Mouse (Mus musculus): ENCODE data around the gene Ncor2. TPM values are rescaled to one million over a fixed set of nuclear protein-coding genes. Genes with fewer than 3 reads are reported as not detected.
A peak's percentile ranks its signal among the peaks of the same experiment; 100 is the strongest.

Gene Ncor2
- polyA plus RNA-seq, 1 experiment from 2014 or later = 36.5 TPM

DNA sequence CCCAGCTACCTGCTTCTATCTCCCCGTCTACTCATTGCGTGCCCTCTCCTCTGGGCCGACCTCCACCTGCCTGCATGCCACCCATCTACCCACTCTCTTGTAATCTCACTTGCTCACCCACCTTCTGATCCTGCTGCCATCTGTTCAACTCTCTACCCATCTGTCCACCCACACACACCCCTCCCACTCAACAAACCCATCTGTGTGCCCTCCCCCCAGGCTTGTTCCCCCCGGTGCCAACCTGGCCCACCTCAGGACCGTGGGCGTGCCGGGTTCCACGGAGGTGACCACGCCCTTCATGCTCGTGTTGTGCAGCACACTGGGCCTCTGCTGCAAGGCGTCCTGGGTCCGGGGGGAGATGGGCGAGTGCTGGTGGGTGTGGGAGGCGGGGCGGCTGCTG is 150.6 kb downstream of the Ncor2 start:
- H3K9ac ChIP-seq = no peak overlapping the region
- H3K4me3 ChIP-seq (ENCODE audit: low read depth, low read length) = no peak overlapping the region
- no peaks in the 10 kb centered on the region for H3K27me3 ChIP-seq (ENCODE audit: insufficient read depth, low read length)
- no peak overlapping the region for H3K27ac ChIP-seq (ENCODE audit: low read depth)
- no peaks in the 10 kb centered on the region for H3K9me3 ChIP-seq (ENCODE audit: low read depth, low read length)
- 93% methylated on average over 15 of the region's 15 CpGs for WGBS
- ATAC-seq (ENCODE audit: insufficient read depth) = no peak
- H3K36me3 ChIP-seq (ENCODE audit: insufficient read depth) = peaks cover 99% of the 10 kb centered on the region
- no peak for DNase-seq
- no peak for TF ChIP-seq CTCF (IDR thresholded peaks at IDR 0.05; ENCODE audit: low read depth)
- no peaks in the 10 kb centered on the region for H3K4me1 ChIP-seq (ENCODE audit: insufficient read depth)
- H3K4me2 ChIP-seq = no peak overlapping the region

DNA sequence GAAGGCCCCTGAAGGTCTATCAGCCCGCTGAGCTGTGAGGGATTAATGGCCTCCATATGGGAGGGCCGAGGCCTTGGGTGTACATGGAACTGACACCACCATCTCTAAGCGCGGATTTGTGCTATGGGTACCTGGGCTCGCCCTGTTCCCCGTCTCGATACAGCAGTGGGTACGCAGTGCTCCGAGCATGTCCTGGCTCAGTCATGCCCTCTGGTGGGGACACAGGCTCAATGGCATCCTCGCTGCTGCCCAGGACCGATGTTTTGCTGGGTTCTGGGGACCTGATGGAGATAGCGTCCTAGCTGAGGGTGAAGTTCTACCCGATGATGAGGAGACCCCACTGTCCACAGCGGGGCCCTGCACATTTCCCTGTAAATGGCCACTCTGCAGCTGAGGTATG is 155.0 kb downstream of the Ncor2 start:
- Histone ChIP-seq H3K4me3 (ENCODE audit: low read depth, low read length) (no peak overlapping the region), H3K9ac (no peak overlapping the region), H3K9me3 (ENCODE audit: low read depth, low read length) (no peaks in the 10 kb centered on the region), H3K36me3 (ENCODE audit: insufficient read depth) (peaks cover 88% of the 10 kb centered on the region), H3K27me3 (ENCODE audit: insufficient read depth, low read length) (no peaks in the 10 kb centered on the region), H3K27ac (ENCODE audit: low read depth) (no peak overlapping the region), H3K4me2 (no peak overlapping the region), H3K4me1 (ENCODE audit: insufficient read depth) (no peaks in the 10 kb centered on the region)
- ATAC-seq (ENCODE audit: insufficient read depth) (no peak), DNase-seq (peak; percentile 60)
- 82% methylated on average over 14 of the region's 14 CpGs for WGBS
- TF ChIP-seq CTCF (IDR thresholded peaks at IDR 0.05; ENCODE audit: low read depth) = peak; percentile 74

DNA sequence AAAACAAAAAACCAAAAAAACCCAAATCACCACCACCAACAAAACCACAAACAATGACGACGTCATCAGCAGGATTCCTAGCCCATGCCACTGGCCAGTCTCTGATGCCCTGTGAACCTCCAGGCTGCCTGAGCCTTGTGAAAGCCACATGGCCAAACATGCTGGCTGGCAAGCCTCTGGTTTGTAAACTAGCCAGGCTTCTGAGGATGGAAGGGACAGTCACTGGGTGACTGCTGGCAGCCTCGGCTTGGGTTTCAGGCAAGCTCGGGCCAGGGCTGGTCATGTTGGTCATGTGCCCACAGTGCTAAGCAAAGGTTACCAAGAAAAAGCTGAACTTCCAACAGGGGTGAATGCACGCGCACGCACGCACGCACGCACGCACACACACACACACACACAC is 157.7 kb downstream of the Ncor2 start:
- Histone ChIP-seq H3K27me3 (ENCODE audit: insufficient read depth, low read length) (no peaks in the 10 kb centered on the region), H3K36me3 (ENCODE audit: insufficient read depth) (peaks cover 88% of the 10 kb centered on the region), H3K9me3 (ENCODE audit: low read depth, low read length) (no peaks in the 10 kb centered on the region), H3K4me1 (ENCODE audit: insufficient read depth) (no peaks in the 10 kb centered on the region), H3K9ac (no peak overlapping the region), H3K27ac (ENCODE audit: low read depth) (no peak overlapping the region), H3K4me2 (no peak overlapping the region), H3K4me3 (ENCODE audit: low read depth, low read length) (no peak overlapping the region)
- DNase-seq (no peak), ATAC-seq (ENCODE audit: insufficient read depth) (no peak)
- TF ChIP-seq CTCF (IDR thresholded peaks at IDR 0.05; ENCODE audit: low read depth) = no peak
- 85% methylated on average over 11 of the region's 11 CpGs for WGBS

DNA sequence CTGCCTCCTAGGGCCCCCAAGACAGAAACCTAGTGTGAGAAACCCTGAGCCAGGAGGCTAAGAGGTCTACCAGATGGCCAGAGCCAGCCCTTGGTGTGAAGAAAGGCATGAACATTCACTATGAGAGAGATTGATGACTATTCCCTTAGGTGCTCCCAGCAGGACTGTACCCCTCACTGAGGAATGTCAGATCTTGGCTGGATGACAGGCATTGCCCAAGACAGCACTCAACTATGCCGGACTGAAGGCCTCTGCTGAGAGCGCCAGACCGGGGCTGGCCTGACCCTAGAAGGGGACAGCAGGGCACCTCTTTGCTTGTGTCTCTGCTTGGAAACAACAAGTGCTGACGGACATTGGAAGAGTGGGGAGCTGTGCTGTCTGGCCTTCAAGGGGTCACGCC is 159.9 kb downstream of the Ncor2 start:
- H3K9ac ChIP-seq = no peak overlapping the region
- H3K9me3 ChIP-seq (ENCODE audit: low read depth, low read length) = no peaks in the 10 kb centered on the region
- ATAC-seq (ENCODE audit: insufficient read depth) (no peak), DNase-seq (no peak)
- no peak overlapping the region for H3K4me2 ChIP-seq
- WGBS = 82% methylated on average over 5 of the region's 5 CpGs
- TF ChIP-seq CTCF (IDR thresholded peaks at IDR 0.05; ENCODE audit: low read depth) = no peak
- H3K4me3 ChIP-seq (ENCODE audit: low read depth, low read length) = no peak overlapping the region
- H3K36me3 ChIP-seq (ENCODE audit: insufficient read depth) = peaks cover 87% of the 10 kb centered on the region
- no peak overlapping the region for H3K27ac ChIP-seq (ENCODE audit: low read depth)
- no peaks in the 10 kb centered on the region for H3K4me1 ChIP-seq (ENCODE audit: insufficient read depth)
- no peaks in the 10 kb centered on the region for H3K27me3 ChIP-seq (ENCODE audit: insufficient read depth, low read length)

DNA sequence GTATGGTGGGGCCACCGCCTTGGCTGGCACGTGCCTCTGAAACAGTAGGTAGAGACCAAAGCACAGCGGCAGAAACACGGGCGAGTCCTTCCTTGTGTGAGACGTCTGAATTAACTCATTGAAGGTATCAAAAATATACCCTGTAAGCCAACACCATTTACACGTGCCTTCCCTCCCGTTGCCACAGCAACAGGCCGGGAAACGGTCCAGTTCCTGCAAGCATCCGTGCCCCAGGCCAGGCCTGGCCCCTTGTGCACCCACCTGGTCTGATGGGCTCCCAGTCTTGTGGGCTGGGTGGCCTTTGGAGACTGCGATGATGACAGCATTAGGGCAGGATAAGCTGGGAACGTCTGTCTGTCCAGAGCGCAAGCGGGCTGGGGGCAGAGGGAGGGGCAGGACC is 161.7 kb downstream of the Ncor2 start:
- Histone ChIP-seq H3K9me3 (ENCODE audit: low read depth, low read length) (no peaks in the 10 kb centered on the region), H3K4me1 (ENCODE audit: insufficient read depth) (no peaks in the 10 kb centered on the region), H3K9ac (no peak overlapping the region), H3K4me2 (no peak overlapping the region), H3K36me3 (ENCODE audit: insufficient read depth) (peaks cover 81% of the 10 kb centered on the region), H3K27ac (ENCODE audit: low read depth) (no peak overlapping the region), H3K27me3 (ENCODE audit: insufficient read depth, low read length) (no peaks in the 10 kb centered on the region), H3K4me3 (ENCODE audit: low read depth, low read length) (no peak overlapping the region)
- TF ChIP-seq CTCF (IDR thresholded peaks at IDR 0.05; ENCODE audit: low read depth) = no peak
- WGBS = 70% methylated on average over 15 of the region's 15 CpGs
- DNase-seq (no peak), ATAC-seq (ENCODE audit: insufficient read depth) (no peak)

DNA sequence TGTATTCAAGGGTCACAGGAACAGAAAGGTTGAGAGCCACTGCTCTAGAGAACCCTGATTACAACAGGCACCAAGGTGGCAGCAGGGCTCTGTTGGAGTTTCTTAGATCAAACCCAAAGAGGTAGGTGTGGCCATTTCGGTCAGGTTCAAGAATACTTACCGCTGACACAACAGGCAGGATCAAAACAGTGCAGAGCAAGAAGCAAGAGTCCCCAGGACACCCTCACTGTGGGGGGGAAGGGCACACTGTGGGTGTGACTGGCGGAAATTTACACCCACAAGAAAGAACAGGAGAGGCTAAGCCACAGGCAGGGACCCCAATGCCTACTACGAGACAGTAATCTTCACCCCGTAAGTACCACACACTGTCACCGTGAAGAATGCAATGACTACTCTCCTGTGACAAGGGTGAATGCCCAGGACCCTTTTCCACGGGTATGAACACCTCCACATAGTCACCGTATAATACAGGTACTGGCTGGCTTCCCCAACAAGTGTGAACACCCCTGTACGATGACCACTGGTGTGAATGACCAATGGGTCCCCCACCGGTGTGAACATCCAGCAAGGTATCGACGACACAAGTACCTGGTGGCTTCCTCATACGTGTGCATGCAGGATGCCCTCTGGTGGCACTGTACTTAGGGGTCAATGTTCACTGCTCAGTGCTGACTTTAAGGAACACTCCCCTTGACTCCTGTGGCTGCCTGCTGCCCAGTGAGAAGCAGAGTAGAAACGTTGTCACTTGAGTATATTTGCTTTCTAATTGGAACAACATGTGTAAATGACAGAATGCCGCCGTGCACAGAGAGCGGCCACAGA is 162.4 kb downstream of the Ncor2 start:
- peaks cover 80% of the 10 kb centered on the region for H3K36me3 ChIP-seq (ENCODE audit: insufficient read depth)
- no peak for ATAC-seq (ENCODE audit: insufficient read depth)

DNA sequence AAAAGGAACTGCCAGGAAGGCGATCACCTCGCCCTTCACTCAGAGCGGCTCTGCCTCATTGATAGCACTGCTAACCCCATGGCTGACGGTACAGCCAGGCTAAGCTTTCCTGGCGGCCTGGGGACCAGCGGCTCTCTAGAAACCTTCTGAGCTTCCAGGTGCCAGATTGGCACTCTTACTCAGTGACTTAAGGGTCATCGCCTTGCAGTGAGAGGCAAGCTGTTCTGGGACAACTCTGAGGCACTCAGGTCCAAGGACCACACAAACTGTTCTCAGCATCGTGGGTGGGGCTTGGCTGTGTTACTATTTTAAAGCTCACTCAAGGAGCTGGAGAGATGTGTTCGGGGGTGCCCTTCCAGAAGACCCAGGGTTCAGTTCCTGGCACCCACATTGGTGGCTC is 163.4 kb downstream of the Ncor2 start:
- no peak overlapping the region for H3K4me3 ChIP-seq (ENCODE audit: low read depth, low read length)
- no peak overlapping the region for H3K4me2 ChIP-seq
- no peaks in the 10 kb centered on the region for H3K27me3 ChIP-seq (ENCODE audit: insufficient read depth, low read length)
- TF ChIP-seq CTCF (IDR thresholded peaks at IDR 0.05; ENCODE audit: low read depth) = no peak
- no peaks in the 10 kb centered on the region for H3K9me3 ChIP-seq (ENCODE audit: low read depth, low read length)
- no peak overlapping the region for H3K9ac ChIP-seq
- peaks cover 83% of the 10 kb centered on the region for H3K36me3 ChIP-seq (ENCODE audit: insufficient read depth)
- DNase-seq (no peak), ATAC-seq (ENCODE audit: insufficient read depth) (no peak)
- H3K27ac ChIP-seq (ENCODE audit: low read depth) = no peak overlapping the region
- WGBS = 86% methylated on average over 9 of the region's 9 CpGs
- no peaks in the 10 kb centered on the region for H3K4me1 ChIP-seq (ENCODE audit: insufficient read depth)

More for the DNA sequence above, 162.4 kb downstream of the Ncor2 start:
- H3K27me3 ChIP-seq (ENCODE audit: insufficient read depth, low read length) = no peaks in the 10 kb centered on the region
- no peak overlapping the region for H3K27ac ChIP-seq (ENCODE audit: low read depth)
- H3K4me1 ChIP-seq (ENCODE audit: insufficient read depth) = no peaks in the 10 kb centered on the region
- H3K9me3 ChIP-seq (ENCODE audit: low read depth, low read length) = no peaks in the 10 kb centered on the region
- H3K4me3 ChIP-seq (ENCODE audit: low read depth, low read length) = no peak overlapping the region
- no peak for DNase-seq
- TF ChIP-seq CTCF (IDR thresholded peaks at IDR 0.05; ENCODE audit: low read depth) = peak; percentile 19; the same call in 1 of the 2 replicates
- no peak overlapping the region for H3K9ac ChIP-seq
- H3K4me2 ChIP-seq = no peak overlapping the region
- WGBS = 84% methylated on average over 17 of the region's 17 CpGs

Data from lung, embryonic 14.5 days (tissue).